Mouse (Mus musculus): Measurements from ENCODE around the gene Dppa2.

Gene Dppa2

GRCm38 (mm10) chr16:48303509-48303908, at the start of gene Dppa2:
Gene Dppa2 (plus strand): TSS chr16:48303908.
- in situ Hi-C loops (cut with MboI, MseI), result loop anchor here in 1 of 2 experiments (10.0 kb wide), 1 partner anchor 1799 kb away; no protein-coding TSS in a partner anchor

- in situ Hi-C loops (cut with MboI, MseI), result no loop called here
Measured at GRCm38 (mm10) chr16:48254584-48254983, 49.1 kb upstream of the Dppa2 start.

GRCm38 (mm10) chr16:48259519-48259918, 44.2 kb upstream of the Dppa2 start:
- in situ Hi-C loops (cut with MboI, MseI), result no loop called here

GRCm38 (mm10) chr16:48262901-48263300, 40.8 kb upstream of the Dppa2 start:
- in situ Hi-C loops (cut with MboI, MseI), result no loop called here

- in situ Hi-C loops (cut with MboI, MseI), result no loop called here
Measured at GRCm38 (mm10) chr16:48265856-48266255, 37.9 kb upstream of the Dppa2 start.

GRCm38 (mm10) chr16:48276940-48277339, 26.8 kb upstream of the Dppa2 start:
- in situ Hi-C loops (cut with MboI, MseI), result loop anchor here in 1 of 2 experiments (10.0 kb wide), 1 partner anchor 808 kb away; no protein-coding TSS in a partner anchor

- in situ Hi-C loops (cut with MboI, MseI), result no loop called here
Measured at GRCm38 (mm10) chr16:48280883-48281282, 22.8 kb upstream of the Dppa2 start.

GRCm38 (mm10) chr16:48282801-48283200, 20.9 kb upstream of the Dppa2 start:
- in situ Hi-C loops (cut with MboI, MseI), result no loop called here

- in situ Hi-C loops (cut with MboI, MseI), result no loop called here
Measured at GRCm38 (mm10) chr16:48283517-48283916, 20.2 kb upstream of the Dppa2 start, which contains the start of gene Dppa4. Gene Dppa4 (plus strand): TSS chr16:48283733.

- in situ Hi-C loops (cut with MboI, MseI), result no loop called here
Measured at GRCm38 (mm10) chr16:48285517-48285916, 18.2 kb upstream of the Dppa2 start.

GRCm38 (mm10) chr16:48297384-48298136, 6.1 kb upstream of the Dppa2 start:
- in situ Hi-C loops (cut with MboI, MseI), result no loop called here

GRCm38 (mm10) chr16:48299884-48300283, 3.8 kb upstream of the Dppa2 start:
- in situ Hi-C loops (cut with MboI, MseI), result loop anchor here in 1 of 2 experiments (10.0 kb wide), 1 partner anchor 1795 kb away; no protein-coding TSS in a partner anchor

GRCm38 (mm10) chr16:48303983-48304382, 275 bp downstream of the Dppa2 start:
- in situ Hi-C loops (cut with MboI, MseI), result loop anchor here in 1 of 2 experiments (10.0 kb wide), 1 partner anchor 1799 kb away; no protein-coding TSS in a partner anchor

GRCm38 (mm10) chr16:48308916-48309315, 5.2 kb downstream of the Dppa2 start:
- in situ Hi-C loops (cut with MboI, MseI), result loop anchor here in 1 of 2 experiments (10.0 kb wide), 1 partner anchor 1804 kb away; no protein-coding TSS in a partner anchor

- in situ Hi-C loops (cut with MboI, MseI), result loop anchor here in 1 of 2 experiments (10.0 kb wide), 1 partner anchor 1805 kb away; no protein-coding TSS in a partner anchor
Measured at GRCm38 (mm10) chr16:48309912-48310630, 6.4 kb downstream of the Dppa2 start.

- in situ Hi-C loops (cut with MboI, MseI), result no loop called here
Measured at GRCm38 (mm10) chr16:48315294-48315693, 11.6 kb downstream of the Dppa2 start.

- in situ Hi-C loops (cut with MboI, MseI), result no loop called here
Measured at GRCm38 (mm10) chr16:48320781-48321180, 17.1 kb downstream of the Dppa2 start.

- in situ Hi-C loops (cut with MboI, MseI), result no loop called here
Measured at GRCm38 (mm10) chr16:48323133-48323532, 19.4 kb downstream of the Dppa2 start.

GRCm38 (mm10) chr16:48323602-48324345, 20.1 kb downstream of the Dppa2 start:
- in situ Hi-C loops (cut with MboI, MseI), result no loop called here

- in situ Hi-C loops (cut with MboI, MseI), result no loop called here
Measured at GRCm38 (mm10) chr16:48326903-48327302, 23.2 kb downstream of the Dppa2 start.

GRCm38 (mm10) chr16:48328420-48328819, 24.7 kb downstream of the Dppa2 start:
- in situ Hi-C loops (cut with MboI, MseI), result no loop called here
